28 mouse cellular contexts compared by ENCODE assay signal in the genomic region with DNA sequence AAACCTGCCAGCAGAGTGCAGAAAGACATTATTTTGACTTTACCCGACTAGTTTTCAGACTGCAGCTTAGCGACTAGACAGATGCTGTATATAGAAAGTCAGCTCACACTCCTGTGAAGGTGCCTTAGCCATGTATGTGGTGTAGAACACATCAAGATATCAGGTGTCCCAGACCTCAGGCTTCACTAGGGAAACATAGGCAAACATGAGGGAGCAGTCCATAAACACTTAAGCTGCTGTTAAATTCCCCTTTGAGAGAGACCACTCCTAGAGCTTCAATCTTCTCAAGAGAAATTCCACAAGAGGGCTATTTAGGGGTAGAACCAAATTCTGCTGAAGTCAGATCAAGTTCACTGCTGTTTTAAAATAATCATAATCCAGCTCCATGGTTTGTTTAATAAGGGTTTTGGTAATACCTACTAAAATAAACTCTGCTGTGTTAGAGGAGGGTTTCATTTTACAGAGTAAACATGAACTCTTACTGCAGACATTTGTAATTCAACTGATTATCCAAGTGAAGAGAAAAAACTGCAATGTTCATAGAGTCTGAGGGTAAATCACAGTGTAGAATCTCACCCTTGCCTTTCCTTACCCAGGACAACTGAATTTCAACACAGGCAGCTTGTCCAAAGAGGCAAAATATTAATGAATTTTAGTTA. TPM values are rescaled to one million over a fixed set of nuclear protein-coding genes. Genes with fewer than 3 reads are reported as not detected.
DNase-seq lines count a peak whose midpoint lies in the region; ATAC-seq and TF ChIP-seq lines count a peak whose summit lies in the region.
"Had no signal": no experiment of that assay in that cellular context is flagged by ENCODE, and none has a peak within 500 bp of the region (broad histone marks: within the 10 kb centered on the region; RNA-seq: fewer than 3 reads in every experiment).

No protein-coding gene starts in this region.

- H3K4me1 ChIP-seq in limb, embryonic 12.5 days (replicated peaks) = peaks cover 3% of the 10 kb centered on the region; the same call in 1 of the 2 replicates
- H3K4me1 ChIP-seq in limb, embryonic 10.5 days = no peaks in the 10 kb centered on the region
- H3K4me1 ChIP-seq in stomach, embryonic 14.5 days (ENCODE audit: control insufficient read depth, insufficient read depth, low read length) = peaks cover 9% of the 10 kb centered on the region; the same call in 1 of the 2 replicates
- no peaks in the 10 kb centered on the region for H3K4me1 ChIP-seq in stomach, postnatal 0 days (replicated peaks; ENCODE audit: control insufficient read depth, insufficient read depth)
- H3K4me1 ChIP-seq in hindbrain, embryonic 14.5 days (replicated peaks; ENCODE audit: control insufficient read depth, insufficient read depth, low read length) = no peaks in the 10 kb centered on the region
- H3K4me1 ChIP-seq: forebrain, embryonic 13.5 days; hindbrain, embryonic 15.5 days; limb, embryonic 15.5 days; midbrain, embryonic 13.5 days had no signal

- TF ChIP-seq CTCF in stomach, postnatal 0 days (IDR thresholded peaks at IDR 0.05; ENCODE audit: low read depth) = no peak

- no peak for TF ChIP-seq EP300 in stomach, postnatal 0 days (optimal IDR thresholded peaks at IDR 0.05)

- no peak overlapping the region for H3K4me2 ChIP-seq in limb, embryonic 12.5 days
- no peak overlapping the region for H3K4me2 ChIP-seq in stomach, embryonic 14.5 days (replicated peaks; ENCODE audit: low read depth, low read length)
- H3K4me2 ChIP-seq in stomach, postnatal 0 days (replicated peaks; ENCODE audit: low read depth) = no peak overlapping the region
- H3K4me2 ChIP-seq in hindbrain, embryonic 14.5 days (replicated peaks) = no peak overlapping the region
- H3K4me2 ChIP-seq: forebrain, embryonic 13.5 days; heart, embryonic 13.5 days; hindbrain, embryonic 15.5 days; limb, embryonic 15.5 days; midbrain, embryonic 13.5 days had no signal

- H3K27ac ChIP-seq in limb, embryonic 12.5 days = no peak overlapping the region
- H3K27ac ChIP-seq in limb, embryonic 10.5 days = no peak overlapping the region
- H3K27ac ChIP-seq in stomach, embryonic 14.5 days (ENCODE audit: low read length) = peak overlapping the region; percentile 61; the same call in 1 of the 2 replicates
- H3K27ac ChIP-seq in stomach, postnatal 0 days (replicated peaks) = no peak overlapping the region
- H3K27ac ChIP-seq in hindbrain, embryonic 14.5 days = no peak overlapping the region
- H3K27ac ChIP-seq: forebrain, embryonic 13.5 days; heart, embryonic 13.5 days; hindbrain, embryonic 15.5 days; limb, embryonic 15.5 days; liver, embryonic 14.5 days; midbrain, embryonic 13.5 days had no signal

- DNase-seq in embryo, embryonic 10.5 days (ENCODE audit: low spot score) = peak; percentile 3
- no peak for DNase-seq in embryo, embryonic 11 days
- DNase-seq in limb, embryonic 10.5 days (ENCODE audit: low spot score) = no peak
- DNase-seq in stomach, postnatal 0 days (ENCODE audit: low spot score) = no peak
- no peak for DNase-seq in hindbrain, embryonic 14.5 days (ENCODE audit: low spot score)
- DNase-seq in neural tube, embryonic 10.5 days (ENCODE audit: extremely low spot score, low spot score) = no peak
- DNase-seq: adrenal gland, adult 2 months; adrenal gland, postnatal 36 days; cerebellum, adult 18-20 months; gastrocnemius, postnatal 10 days; heart, postnatal 10 days; kidney, adult 11 months; kidney, postnatal 25 days; lung, adult 2 months; thymus, adult 18-20 months; thymus, postnatal 36 days had no signal

- H3K4me3 ChIP-seq in limb, embryonic 12.5 days (replicated peaks) = no peak overlapping the region
- no peak overlapping the region for H3K4me3 ChIP-seq in limb, embryonic 10.5 days
- no peak overlapping the region for H3K4me3 ChIP-seq in stomach, embryonic 14.5 days (ENCODE audit: low read depth, low read length)
- no peak overlapping the region for H3K4me3 ChIP-seq in stomach, postnatal 0 days (ENCODE audit: low read depth, low read length)
- H3K4me3 ChIP-seq in hindbrain, embryonic 14.5 days (replicated peaks; ENCODE audit: low read length) = no peak overlapping the region
- H3K4me3 ChIP-seq: forebrain, embryonic 13.5 days; heart, embryonic 13.5 days; hindbrain, embryonic 15.5 days; limb, embryonic 15.5 days; megakaryocyte, embryonic 14.5 days; midbrain, embryonic 13.5 days had no signal

- ATAC-seq in limb, embryonic 12.5 days (ENCODE audit: insufficient number of reproducible peaks, insufficient read depth, low FRiP score, low TSS enrichment, low read depth) = 0 out of 2 replicates have a peak, but pooled peaks have one; percentile 52
- peak; percentile 72; the same call in 1 of the 2 replicates for ATAC-seq in stomach, embryonic 14.5 days (ENCODE audit: insufficient number of reproducible peaks, insufficient read depth, low FRiP score, low read depth)
- no peak for ATAC-seq in stomach, postnatal 0 days (ENCODE audit: low FRiP score, low TSS enrichment)
- ATAC-seq in hindbrain, embryonic 14.5 days (ENCODE audit: low FRiP score) = no peak
- ATAC-seq: activated CD4-positive, CD25-positive, alpha-beta regulatory T cell, adult 4 months; forebrain, embryonic 13.5 days; inflammation-experienced regulatory T-cells, adult 6 months; midbrain, embryonic 13.5 days had no signal

- no peaks in the 10 kb centered on the region for H3K9me3 ChIP-seq in limb, embryonic 12.5 days
- H3K9me3 ChIP-seq in limb, embryonic 10.5 days (replicated peaks) = no peaks in the 10 kb centered on the region
- no peaks in the 10 kb centered on the region for H3K9me3 ChIP-seq in stomach, embryonic 14.5 days (ENCODE audit: control insufficient read depth, low read depth, low read length)
- no peaks in the 10 kb centered on the region for H3K9me3 ChIP-seq in stomach, postnatal 0 days (ENCODE audit: control insufficient read depth, low read length)
- peaks cover 3% of the 10 kb centered on the region; the same call in 1 of the 2 replicates for H3K9me3 ChIP-seq in hindbrain, embryonic 14.5 days (ENCODE audit: control insufficient read depth, low read length)
- H3K9me3 ChIP-seq: forebrain, embryonic 13.5 days; heart, embryonic 13.5 days; hindbrain, embryonic 15.5 days; limb, embryonic 15.5 days; megakaryocyte, embryonic 14.5 days; midbrain, embryonic 13.5 days had no signal

- 72% methylated on average over 2 of the region's 2 CpGs for WGBS in limb, embryonic 12.5 days
- 90% methylated on average over 2 of the region's 2 CpGs for WGBS in limb, embryonic 10.5 days
- WGBS in stomach, embryonic 14.5 days = 20% methylated on average over 2 of the region's 2 CpGs
- 32% methylated on average over 2 of the region's 2 CpGs for WGBS in stomach, postnatal 0 days
- 82% methylated on average over 2 of the region's 2 CpGs for WGBS in hindbrain, embryonic 14.5 days

- H3K9ac ChIP-seq in limb, embryonic 12.5 days (replicated peaks) = no peak overlapping the region
- H3K9ac ChIP-seq in stomach, embryonic 14.5 days (replicated peaks; ENCODE audit: low read depth, low read length) = no peak overlapping the region
- H3K9ac ChIP-seq in stomach, postnatal 0 days (ENCODE audit: low read length) = no peak overlapping the region
- H3K9ac ChIP-seq in hindbrain, embryonic 14.5 days = no peak overlapping the region
- H3K9ac ChIP-seq: forebrain, embryonic 13.5 days; heart, embryonic 13.5 days; hindbrain, embryonic 15.5 days; limb, embryonic 15.5 days; liver, embryonic 14.5 days; midbrain, embryonic 13.5 days had no signal

- H3K36me3 ChIP-seq in limb, embryonic 12.5 days = no peaks in the 10 kb centered on the region
- H3K36me3 ChIP-seq in limb, embryonic 10.5 days = no peaks in the 10 kb centered on the region
- no peaks in the 10 kb centered on the region for H3K36me3 ChIP-seq in stomach, embryonic 14.5 days (ENCODE audit: control insufficient read depth, insufficient read depth, low read length)
- H3K36me3 ChIP-seq in stomach, postnatal 0 days (ENCODE audit: control insufficient read depth, insufficient read depth, low read length) = no peaks in the 10 kb centered on the region
- no peaks in the 10 kb centered on the region for H3K36me3 ChIP-seq in hindbrain, embryonic 14.5 days (replicated peaks; ENCODE audit: control insufficient read depth, insufficient read depth)
- H3K36me3 ChIP-seq: heart, embryonic 13.5 days; hindbrain, embryonic 15.5 days; limb, embryonic 15.5 days; midbrain, embryonic 13.5 days had no signal

- H3K27me3 ChIP-seq in limb, embryonic 12.5 days = no peaks in the 10 kb centered on the region
- H3K27me3 ChIP-seq in limb, embryonic 10.5 days (ENCODE audit: low read depth, poor library complexity, severe bottlenecking) = no peaks in the 10 kb centered on the region
- H3K27me3 ChIP-seq in stomach, embryonic 14.5 days (ENCODE audit: control insufficient read depth, insufficient read depth, low read length) = no peaks in the 10 kb centered on the region
- H3K27me3 ChIP-seq in stomach, postnatal 0 days (ENCODE audit: control insufficient read depth, insufficient read depth, low read length) = no peaks in the 10 kb centered on the region
- H3K27me3 ChIP-seq in hindbrain, embryonic 14.5 days (ENCODE audit: control insufficient read depth, insufficient read depth, low read length) = no peaks in the 10 kb centered on the region
- H3K27me3 ChIP-seq: CH12.LX; forebrain, embryonic 13.5 days; heart, embryonic 13.5 days; hindbrain, embryonic 15.5 days; limb, embryonic 15.5 days; megakaryocyte, embryonic 14.5 days; midbrain, embryonic 13.5 days had no signal

RNA-seq across cellular contexts. Expression of a gene that starts 42.1 kb away (rescaled TPM):
- polyA plus RNA-seq in limb, embryonic 12.5 days (2016; fragmentation: Nextera tagmentation; extraction: Ambion mirVana) = 9.1 and 9.9 TPM in 2 replicates
- polyA plus RNA-seq in limb, embryonic 10.5 days (2016; fragmentation: Nextera tagmentation; extraction: Ambion mirVana) = 17.6 and 19.1 TPM in 2 replicates
- polyA plus RNA-seq in stomach, embryonic 14.5 days (2014; fragmentation: Nextera tagmentation; extraction: Ambion mirVana) = 47.8 and 48.5 TPM in 2 replicates
- 4.0 and 4.1 TPM in 2 replicates for polyA plus RNA-seq in stomach, postnatal 0 days (2015; fragmentation: Nextera tagmentation; extraction: Ambion mirVana)
- 27.5 and 28.1 TPM in 2 replicates for polyA plus RNA-seq in hindbrain, embryonic 14.5 days (2014; fragmentation: Nextera tagmentation; extraction: Ambion mirVana)
- polyA plus RNA-seq: activated CD4-positive, CD25-positive, alpha-beta regulatory T cell, adult 4 months; inflammation-experienced regulatory T-cells, adult 6 months had no signal

Comparison
In these comparisons a context has a peak if more than half of its experiments do, and no peak if none do; other contexts are left out.
1. ATAC-seq: peak in limb, embryonic 12.5 days (single experiment) and stomach, embryonic 14.5 days (single experiment); none in stomach, postnatal 0 days (single experiment) and hindbrain, embryonic 14.5 days (single experiment).